Mouse (Mus musculus) testis, adult 2 months (tissue): ENCODE data around the gene Il1rap.

Experiments
- CTCF ChIP-seq: fragments of 200-500 bp; IDR thresholded peaks from 2 replicates; pipeline ENCODE4 v1.5.1; 2012; ENCODE audit warnings: low read depth, mild to moderate bottlenecking, inconsistent platforms, low read length, moderate library complexity; ENCODE audit not compliant: control insufficient read depth, insufficient read depth, insufficient replicate concordance
- POLR2A ChIP-seq: fragments of 200-500 bp; IDR thresholded peaks from 2 replicates; pipeline ENCODE4 v1.6.1; 2012; ENCODE audit warnings: low read depth, mild to moderate bottlenecking, inconsistent platforms, low read length, moderate library complexity; ENCODE audit not compliant: control insufficient read depth

GRCm38 (mm10) chr16:26732566-26732965 lies 151.1 kb downstream of the Il1rap start:
- TF ChIP-seq CTCF (no peak), POLR2A (no peak)
